Mouse (Mus musculus) right cerebral cortex, postnatal 36 days (tissue): ENCODE measurements at regions not wholly inside any gene's neighbourhood (a gene's known extent, or its start where the extent isn't known, plus 50 kb on each side); places are given as distances from the start of the nearest gene placed in this dataset.
A peak's percentile ranks its signal among the peaks of the same experiment; 100 is the strongest.

ENCODE experiments used
- DNase-seq, 2 experiments: peaks; one replicate each; pipeline ENCODE4 v3.0.0; 2022; ENCODE audit warnings: low spot score in 2 of 2, mixed read lengths in 1 of 2

GRCm38 (mm10) chr13:101935843-101936242 is 167.8 kb upstream of the Pik3r1 start:
- peak in 1 of 2 experiments; percentile 28 for DNase-seq

GRCm38 (mm10) chr13:101954521-101954920 is 186.5 kb upstream of the Pik3r1 start:
- DNase-seq = no peak

GRCm38 (mm10) chr13:101955806-101956418 is 187.9 kb upstream of the Pik3r1 start:
- no peak for DNase-seq

GRCm38 (mm10) chr13:101957782-101958181 is 189.8 kb upstream of the Pik3r1 start:
- no peak for DNase-seq

- no peak for DNase-seq
These were observed 197.5 kb upstream of the Pik3r1 start for GRCm38 (mm10) chr13:101965537-101965936.

- no peak for DNase-seq
These were observed 198.9 kb upstream of the Pik3r1 start for GRCm38 (mm10) chr13:101966799-101967397.

GRCm38 (mm10) chr13:101967466-101967865 is 199.4 kb upstream of the Pik3r1 start:
- no peak for DNase-seq

GRCm38 (mm10) chr13:101976766-101977165 is 208.7 kb upstream of the Pik3r1 start:
- no peak for DNase-seq

- no peak for DNase-seq
These were observed 212.3 kb upstream of the Pik3r1 start for GRCm38 (mm10) chr13:101980171-101980835.

GRCm38 (mm10) chr13:101988637-101989413 is 220.8 kb upstream of the Pik3r1 start:
- DNase-seq = no peak

GRCm38 (mm10) chr13:101991729-101992128 is 223.7 kb upstream of the Pik3r1 start:
- no peak for DNase-seq

GRCm38 (mm10) chr13:101994779-101995178 is 226.8 kb upstream of the Pik3r1 start:
- DNase-seq = no peak

- no peak for DNase-seq
These were observed 227.5 kb upstream of the Pik3r1 start for GRCm38 (mm10) chr13:101995529-101995928.

GRCm38 (mm10) chr13:101996144-101996543 is 228.1 kb upstream of the Pik3r1 start:
- no peak for DNase-seq

GRCm38 (mm10) chr13:101997415-101997814 is 229.4 kb upstream of the Pik3r1 start:
- no peak for DNase-seq

GRCm38 (mm10) chr13:102006565-102006964 is 238.5 kb upstream of the Pik3r1 start:
- no peak for DNase-seq

- no peak for DNase-seq
These were observed 243.9 kb upstream of the Pik3r1 start for GRCm38 (mm10) chr13:102011965-102012364.

GRCm38 (mm10) chr13:102014514-102014913 is 246.5 kb upstream of the Pik3r1 start:
- DNase-seq = no peak

GRCm38 (mm10) chr13:102014958-102015357 is 246.9 kb upstream of the Pik3r1 start:
- no peak for DNase-seq

GRCm38 (mm10) chr13:102016518-102016917 is 248.5 kb upstream of the Pik3r1 start:
- no peak for DNase-seq

GRCm38 (mm10) chr13:102022273-102022672 is 254.3 kb upstream of the Pik3r1 start:
- DNase-seq = no peak

GRCm38 (mm10) chr13:102022757-102023156 is 254.7 kb upstream of the Pik3r1 start:
- no peak for DNase-seq
